Mouse (Mus musculus): ENCODE measurements around the gene Gnai3. TPM values are rescaled to one million over a fixed set of nuclear protein-coding genes. Genes with fewer than 3 reads are reported as not detected.

Gene Gnai3
- polyA plus RNA-seq, 1 experiment from 2014 or later: 155 TPM

DNA sequence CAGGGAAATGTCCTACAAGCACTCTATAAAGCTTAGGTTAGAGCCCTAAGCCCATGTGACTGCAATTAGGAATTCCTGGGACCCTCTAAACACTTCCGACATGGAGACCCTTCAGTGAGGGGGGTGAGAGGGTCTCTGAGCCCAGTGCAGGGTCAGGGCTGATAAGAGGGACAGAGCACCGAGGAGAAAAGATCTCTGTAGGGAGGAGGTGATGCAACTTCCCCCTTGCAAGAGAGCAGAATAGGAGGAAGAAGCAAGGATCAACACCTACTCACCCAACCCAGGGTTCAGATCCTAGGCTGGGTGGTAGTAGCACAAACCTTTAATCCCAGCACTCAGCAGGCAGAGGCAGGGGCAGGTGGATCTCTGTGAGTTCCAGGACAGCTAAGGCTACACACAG, 62.8 kb downstream of the Gnai3 start:
- ATAC-seq: no peak
- H3K27me3 ChIP-seq (replicated peaks; ENCODE audit: control insufficient read depth, insufficient read depth, low read length): no peaks in the 10 kb centered on the region
- 0 out of 2 replicates have a peak, but pooled peaks cover 3% of the 10 kb centered on the region for H3K36me3 ChIP-seq (ENCODE audit: control insufficient read depth, insufficient read depth)
- H3K27ac ChIP-seq (ENCODE audit: low read length): no peak overlapping the region
- H3K4me2 ChIP-seq (ENCODE audit: low read length): no peak overlapping the region
- no peak overlapping the region for H3K4me3 ChIP-seq (replicated peaks; ENCODE audit: low read length)
- 69% methylated on average over 2 of the region's 2 CpGs for WGBS
- no peaks in the 10 kb centered on the region for H3K9me3 ChIP-seq (ENCODE audit: control insufficient read depth, low read length)
- no peak overlapping the region for H3K9ac ChIP-seq (replicated peaks; ENCODE audit: low read depth, low read length)
- H3K4me1 ChIP-seq (replicated peaks; ENCODE audit: control insufficient read depth, insufficient read depth, low read length): peaks cover 43% of the 10 kb centered on the region

DNA sequence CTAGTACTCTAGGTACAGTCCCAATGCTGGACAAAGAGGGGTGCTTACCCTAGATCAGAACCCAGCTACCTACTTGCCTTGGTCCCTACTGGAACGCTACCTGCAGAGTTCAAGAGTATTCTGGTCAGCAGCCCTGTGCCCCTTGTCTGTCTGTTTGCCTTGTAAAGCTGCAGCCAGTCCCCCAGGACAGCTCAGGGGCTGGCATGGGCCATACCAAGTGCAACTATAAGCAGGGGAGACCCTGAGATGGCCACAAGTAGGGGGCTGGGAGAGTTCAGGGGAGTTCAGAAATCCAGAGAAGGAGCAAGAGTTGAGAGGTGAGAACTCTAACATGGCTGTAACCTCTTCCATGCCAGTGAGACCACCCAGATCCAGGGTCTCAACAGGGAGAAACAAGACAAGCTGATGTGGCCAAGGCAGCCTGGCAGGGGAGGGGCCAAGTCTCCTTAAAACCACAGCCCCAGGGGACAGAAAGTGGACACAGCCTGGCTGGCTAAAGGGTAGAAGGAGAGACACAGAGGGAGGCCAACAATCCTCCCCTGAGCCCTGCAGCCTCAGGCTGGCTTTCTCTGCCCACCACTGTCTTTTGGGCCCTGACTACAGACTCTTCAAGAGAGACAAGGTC, 63.6 kb downstream of the Gnai3 start:
- Histone ChIP-seq H3K4me3 (replicated peaks; ENCODE audit: low read length) (no peak overlapping the region), H3K4me1 (replicated peaks; ENCODE audit: control insufficient read depth, insufficient read depth, low read length) (peaks cover 43% of the 10 kb centered on the region), H3K27ac (ENCODE audit: low read length) (no peak overlapping the region), H3K27me3 (replicated peaks; ENCODE audit: control insufficient read depth, insufficient read depth, low read length) (no peaks in the 10 kb centered on the region), H3K4me2 (ENCODE audit: low read length) (no peak overlapping the region; the same call in 1 of the 2 replicates), H3K9me3 (ENCODE audit: control insufficient read depth, low read length) (no peaks in the 10 kb centered on the region), H3K36me3 (ENCODE audit: control insufficient read depth, insufficient read depth) (peaks cover 3% of the 10 kb centered on the region; the same call in 1 of the 2 replicates), H3K9ac (replicated peaks; ENCODE audit: low read depth, low read length) (no peak overlapping the region)
- ATAC-seq: no peak
- WGBS: 78% methylated on average over 1 of the region's 1 CpGs

DNA sequence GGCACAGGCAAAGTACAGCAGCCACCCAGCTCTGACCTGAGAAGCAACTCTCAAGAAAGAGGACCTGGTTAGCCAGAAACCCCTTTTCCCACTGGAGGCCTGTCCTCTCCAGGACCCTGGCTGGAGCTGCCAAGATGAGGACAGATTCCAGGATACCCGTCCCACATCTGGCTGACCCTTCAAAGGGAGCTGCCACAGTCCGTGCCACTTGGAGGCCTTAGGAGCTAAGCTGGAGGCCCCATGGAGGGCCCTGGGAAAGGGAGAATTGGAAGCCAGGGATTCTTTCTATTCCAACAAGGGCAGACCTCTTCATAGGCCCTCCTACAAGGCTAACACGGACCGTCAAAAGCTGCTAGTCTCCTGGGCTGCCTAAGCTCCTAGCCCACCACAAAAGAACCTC, 64.3 kb downstream of the Gnai3 start:
- H3K27ac ChIP-seq (ENCODE audit: low read length): no peak overlapping the region
- H3K4me3 ChIP-seq (replicated peaks; ENCODE audit: low read length): no peak overlapping the region
- H3K9me3 ChIP-seq (ENCODE audit: control insufficient read depth, low read length): no peaks in the 10 kb centered on the region
- 42% methylated on average over 4 of the region's 4 CpGs for WGBS
- ATAC-seq: no peak
- no peak overlapping the region for H3K4me2 ChIP-seq (ENCODE audit: low read length)
- no peaks in the 10 kb centered on the region for H3K27me3 ChIP-seq (replicated peaks; ENCODE audit: control insufficient read depth, insufficient read depth, low read length)
- peaks cover 6% of the 10 kb centered on the region for H3K36me3 ChIP-seq (ENCODE audit: control insufficient read depth, insufficient read depth)
- no peak overlapping the region; the same call in 1 of the 2 replicates for H3K9ac ChIP-seq (replicated peaks; ENCODE audit: low read depth, low read length)
- H3K4me1 ChIP-seq (replicated peaks; ENCODE audit: control insufficient read depth, insufficient read depth, low read length): peaks cover 41% of the 10 kb centered on the region

DNA sequence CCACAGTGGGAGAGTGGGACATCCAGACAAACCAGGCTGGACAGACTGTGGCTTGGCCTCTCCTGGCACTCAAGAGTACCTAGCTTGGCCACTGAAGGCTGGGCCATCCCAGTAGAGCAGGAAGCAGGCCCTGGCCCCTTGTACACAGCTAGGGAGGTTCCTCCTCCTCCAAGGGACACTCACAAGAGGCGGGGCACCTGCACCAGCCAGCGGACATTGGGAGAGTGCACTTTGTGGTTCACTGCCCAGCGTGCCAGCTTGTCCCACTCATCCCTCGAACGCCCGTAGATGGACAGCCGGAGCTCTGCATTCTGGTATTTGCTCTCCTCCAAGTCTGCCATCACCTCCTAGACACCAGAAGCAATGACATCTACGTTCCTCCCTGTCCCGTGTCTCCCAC, 69.1 kb downstream of the Gnai3 start:
- Histone ChIP-seq H3K27ac (ENCODE audit: low read length) (no peak overlapping the region), H3K36me3 (ENCODE audit: control insufficient read depth, insufficient read depth) (peaks cover 8% of the 10 kb centered on the region), H3K4me3 (replicated peaks; ENCODE audit: low read length) (no peak overlapping the region), H3K9me3 (ENCODE audit: control insufficient read depth, low read length) (no peaks in the 10 kb centered on the region), H3K4me1 (replicated peaks; ENCODE audit: control insufficient read depth, insufficient read depth, low read length) (peaks cover 6% of the 10 kb centered on the region), H3K27me3 (replicated peaks; ENCODE audit: control insufficient read depth, insufficient read depth, low read length) (no peaks in the 10 kb centered on the region), H3K9ac (replicated peaks; ENCODE audit: low read depth, low read length) (no peak overlapping the region), H3K4me2 (ENCODE audit: low read length) (no peak overlapping the region)
- WGBS: 95% methylated on average over 9 of the region's 9 CpGs
- no peak for ATAC-seq

GRCm38 (mm10) chr3:108072983-108073569, 72.9 kb downstream of the Gnai3 start:
- peaks cover 6% of the 10 kb centered on the region for H3K4me1 ChIP-seq (replicated peaks; ENCODE audit: control insufficient read depth, insufficient read depth, low read length)
- H3K36me3 ChIP-seq (ENCODE audit: control insufficient read depth, insufficient read depth): peaks cover 5% of the 10 kb centered on the region
- H3K9me3 ChIP-seq (ENCODE audit: control insufficient read depth, low read length): no peaks in the 10 kb centered on the region
- no peak overlapping the region for H3K4me2 ChIP-seq (ENCODE audit: low read length)
- WGBS: 60% methylated on average over 9 of the region's 10 CpGs
- H3K27ac ChIP-seq (ENCODE audit: low read length): no peak overlapping the region
- no peak overlapping the region for H3K4me3 ChIP-seq (replicated peaks; ENCODE audit: low read length)
- ATAC-seq: peak; percentile 47; the same call in 1 of the 2 replicates
- no peaks in the 10 kb centered on the region for H3K27me3 ChIP-seq (replicated peaks; ENCODE audit: control insufficient read depth, insufficient read depth, low read length)
- H3K9ac ChIP-seq (replicated peaks; ENCODE audit: low read depth, low read length): no peak overlapping the region

- ATAC-seq: no peak
- Histone ChIP-seq H3K4me2 (ENCODE audit: low read length) (no peak overlapping the region), H3K4me3 (replicated peaks; ENCODE audit: low read length) (no peak overlapping the region), H3K9me3 (ENCODE audit: control insufficient read depth, low read length) (no peaks in the 10 kb centered on the region), H3K27me3 (replicated peaks; ENCODE audit: control insufficient read depth, insufficient read depth, low read length) (no peaks in the 10 kb centered on the region), H3K36me3 (ENCODE audit: control insufficient read depth, insufficient read depth) (peaks cover 2% of the 10 kb centered on the region), H3K4me1 (replicated peaks; ENCODE audit: control insufficient read depth, insufficient read depth, low read length) (peaks cover 6% of the 10 kb centered on the region), H3K27ac (ENCODE audit: low read length) (no peak overlapping the region), H3K9ac (replicated peaks; ENCODE audit: low read depth, low read length) (no peak overlapping the region)
- WGBS: 70% methylated on average over 10 of the region's 10 CpGs
Measured at GRCm38 (mm10) chr3:108070295-108071293, 75.4 kb downstream of the Gnai3 start.

DNA sequence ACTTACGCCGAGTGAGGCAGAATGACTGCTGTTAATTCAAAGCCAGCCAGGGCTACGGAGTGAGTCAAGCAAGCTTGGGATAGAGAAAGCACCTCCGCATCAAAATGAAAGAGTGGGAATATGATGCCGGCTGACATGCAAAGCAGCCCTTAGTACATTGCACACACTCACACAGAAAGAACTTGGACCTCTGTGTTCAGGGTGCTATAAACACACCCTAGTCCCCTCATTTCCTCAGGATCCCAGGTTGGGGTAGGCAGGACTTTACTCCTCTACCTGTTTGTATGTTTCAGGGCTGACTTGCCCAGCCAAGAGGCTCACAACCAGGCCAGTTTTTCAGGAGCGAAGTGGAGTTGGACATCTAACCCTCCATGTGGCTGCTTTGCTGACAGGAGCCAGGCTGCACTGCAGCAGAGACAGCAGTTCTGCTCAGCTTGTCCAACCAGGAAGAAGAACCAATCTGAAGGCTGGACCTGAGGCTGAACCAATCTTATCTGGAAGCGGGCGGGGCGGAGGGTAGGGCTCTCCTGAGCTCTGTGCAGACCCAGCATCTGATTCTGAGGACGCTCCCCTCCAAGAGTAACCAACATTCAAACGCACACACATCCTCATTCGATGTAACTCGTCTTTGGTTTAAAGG, 76.6 kb downstream of the Gnai3 start:
- WGBS: 80% methylated on average over 13 of the region's 13 CpGs
- peaks cover 6% of the 10 kb centered on the region for H3K4me1 ChIP-seq (replicated peaks; ENCODE audit: control insufficient read depth, insufficient read depth, low read length)
- no peak for ATAC-seq

DNA sequence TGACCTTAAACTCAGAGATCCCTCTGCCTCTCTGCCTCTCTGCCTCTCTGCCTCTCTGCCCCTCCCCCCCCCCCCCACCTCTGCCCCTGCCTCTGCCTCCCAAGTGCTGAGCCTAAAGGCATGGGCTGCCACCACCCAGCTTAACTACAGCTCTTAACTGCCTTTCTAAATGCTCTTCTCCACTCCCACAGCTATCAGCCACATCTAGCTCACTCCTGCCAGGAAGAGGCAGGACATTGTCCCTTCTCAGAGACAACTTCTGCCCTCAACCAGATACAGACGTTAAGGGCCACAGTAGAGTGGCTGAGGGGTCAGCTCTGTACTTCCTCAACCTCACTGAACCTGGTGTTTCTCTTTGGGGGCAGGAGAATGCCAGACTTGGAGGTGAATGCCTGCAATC, 77.1 kb downstream of the Gnai3 start:
- Histone ChIP-seq H3K4me1 (replicated peaks; ENCODE audit: control insufficient read depth, insufficient read depth, low read length) (peaks cover 6% of the 10 kb centered on the region), H3K9ac (replicated peaks; ENCODE audit: low read depth, low read length) (no peak overlapping the region), H3K36me3 (ENCODE audit: control insufficient read depth, insufficient read depth) (no peaks in the 10 kb centered on the region; the same call in 1 of the 2 replicates), H3K4me3 (replicated peaks; ENCODE audit: low read length) (no peak overlapping the region), H3K27ac (ENCODE audit: low read length) (no peak overlapping the region), H3K4me2 (ENCODE audit: low read length) (no peak overlapping the region), H3K9me3 (ENCODE audit: control insufficient read depth, low read length) (no peaks in the 10 kb centered on the region), H3K27me3 (replicated peaks; ENCODE audit: control insufficient read depth, insufficient read depth, low read length) (no peaks in the 10 kb centered on the region)
- WGBS: 52% methylated on average over 1 of the region's 1 CpGs
- no peak for ATAC-seq

More for the DNA sequence above, 76.6 kb downstream of the Gnai3 start:
- Histone ChIP-seq H3K27me3 (replicated peaks; ENCODE audit: control insufficient read depth, insufficient read depth, low read length) (no peaks in the 10 kb centered on the region), H3K4me2 (ENCODE audit: low read length) (no peak overlapping the region), H3K4me3 (replicated peaks; ENCODE audit: low read length) (no peak overlapping the region), H3K36me3 (ENCODE audit: control insufficient read depth, insufficient read depth) (no peaks in the 10 kb centered on the region; the same call in none of the 2 replicates), H3K9me3 (ENCODE audit: control insufficient read depth, low read length) (no peaks in the 10 kb centered on the region), H3K9ac (replicated peaks; ENCODE audit: low read depth, low read length) (no peak overlapping the region), H3K27ac (ENCODE audit: low read length) (no peak overlapping the region)
